Mouse (Mus musculus): ENCODE results near the gene Fgfr2. TPM values are rescaled to one million over a fixed set of nuclear protein-coding genes. Genes with fewer than 3 reads are reported as not detected.
"Not testable (repeated sequence)": the region's sequence is repeated elsewhere in the genome, so short reads cannot be mapped to it uniquely, and the experiment has no call there.

Gene Fgfr2
- total RNA-seq, 1 experiment = 37.5 TPM

DNA sequence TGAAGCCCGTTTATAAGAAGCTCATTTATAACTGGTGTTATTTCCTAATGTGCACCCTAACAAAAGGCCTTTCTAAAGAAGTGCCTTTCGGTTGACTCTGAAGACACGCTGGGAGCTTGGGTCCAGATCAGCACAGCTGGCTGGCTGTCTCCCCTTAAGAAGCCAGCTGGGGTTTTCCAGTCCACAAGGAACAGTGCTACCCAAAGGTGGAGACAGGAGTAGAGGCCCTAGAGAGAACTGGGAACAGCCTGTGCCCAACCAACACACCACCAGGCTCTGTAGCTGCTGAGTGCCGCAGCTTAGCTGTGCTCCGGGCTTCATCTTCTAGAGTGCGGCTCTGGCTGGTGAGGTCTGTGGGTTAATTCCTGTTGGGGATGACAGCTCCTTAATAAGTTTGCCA is 22.1 kb downstream of the Fgfr2 start:
- in situ Hi-C loops (cut with MboI; ENCODE audit: low sequenced_read_pairs in 2 of 2, unreplicated experiment in 2 of 2) = no loop called here
- peaks cover 28% of the 10 kb centered on the region for H3K36me3 ChIP-seq (ENCODE audit: control insufficient read depth, insufficient read depth, low read length, poor library complexity, severe bottlenecking)
- H3K27ac ChIP-seq (ENCODE audit: insufficient read depth, low read depth, low read length, poor library complexity, severe bottlenecking) = no peak overlapping the region

GRCm38 (mm10) chr7:133100178-133100577 is 23.0 kb downstream of the Fgfr2 start:
- in situ Hi-C loops (cut with MboI; ENCODE audit: low sequenced_read_pairs in 2 of 2, unreplicated experiment in 2 of 2) = no loop called here
- TF ChIP-seq MAFK (IDR thresholded peaks at IDR 0.05; ENCODE audit: insufficient read depth, low read depth, low read length) (no peak), ZC3H11A (IDR thresholded peaks at IDR 0.05; ENCODE audit: borderline replicate concordance, low read depth, low read length) (no peak), CHD2 (IDR thresholded peaks at IDR 0.05; ENCODE audit: low read depth, low read length) (no peak), HCFC1 (IDR thresholded peaks at IDR 0.05; ENCODE audit: borderline replicate concordance, insufficient read depth, low read length) (no peak), ZNF384 (IDR thresholded peaks at IDR 0.05; ENCODE audit: low read depth, low read length) (no peak)
- no peak for DNase-seq (ENCODE audit: low read depth, low spot score)
- Histone ChIP-seq H3K4me3 (ENCODE audit: insufficient read depth in 1 of 2, low read depth in 1 of 2, low read length in 2 of 2, poor library complexity in 1 of 2, severe bottlenecking in 1 of 2) (no peak overlapping the region), H3K4me1 (ENCODE audit: control insufficient read depth in 2 of 2, insufficient read depth in 2 of 2, low read length in 2 of 2, poor library complexity in 1 of 2) (peaks cover 26 to 47% of the 10 kb centered on the region in 2 experiments), H3K36me3 (ENCODE audit: control insufficient read depth, insufficient read depth, low read length, poor library complexity, severe bottlenecking) (peaks cover 31% of the 10 kb centered on the region), H3K27ac (ENCODE audit: insufficient read depth, low read depth, low read length, poor library complexity, severe bottlenecking) (no peak overlapping the region), H3K9me3 (ENCODE audit: control insufficient read depth, insufficient read depth, low read depth, low read length) (no peaks in the 10 kb centered on the region), H3K9ac (ENCODE audit: insufficient read depth, low read depth, low read length, poor library complexity, severe bottlenecking) (no peak overlapping the region)

More for the DNA sequence above, 22.1 kb downstream of the Fgfr2 start:
- DNase-seq (ENCODE audit: low read depth, low spot score) = no peak
- Histone ChIP-seq H3K4me3 (ENCODE audit: insufficient read depth in 1 of 2, low read depth in 1 of 2, low read length in 2 of 2, poor library complexity in 1 of 2, severe bottlenecking in 1 of 2) (no peak overlapping the region), H3K9me3 (ENCODE audit: control insufficient read depth, insufficient read depth, low read depth, low read length) (no peaks in the 10 kb centered on the region), H3K4me1 (ENCODE audit: control insufficient read depth in 2 of 2, insufficient read depth in 2 of 2, low read length in 2 of 2, poor library complexity in 1 of 2) (peaks cover 28 to 49% of the 10 kb centered on the region in 2 experiments), H3K9ac (ENCODE audit: insufficient read depth, low read depth, low read length, poor library complexity, severe bottlenecking) (no peak overlapping the region)
- TF ChIP-seq ZNF384 (IDR thresholded peaks at IDR 0.05; ENCODE audit: low read depth, low read length) = no peak
- no peak for TF ChIP-seq CHD2 (IDR thresholded peaks at IDR 0.05; ENCODE audit: low read depth, low read length)
- no peak for TF ChIP-seq MAFK (IDR thresholded peaks at IDR 0.05; ENCODE audit: insufficient read depth, low read depth, low read length)
- no peak for TF ChIP-seq ZC3H11A (IDR thresholded peaks at IDR 0.05; ENCODE audit: borderline replicate concordance, low read depth, low read length)
- TF ChIP-seq HCFC1 (IDR thresholded peaks at IDR 0.05; ENCODE audit: borderline replicate concordance, insufficient read depth, low read length) = no peak

DNA sequence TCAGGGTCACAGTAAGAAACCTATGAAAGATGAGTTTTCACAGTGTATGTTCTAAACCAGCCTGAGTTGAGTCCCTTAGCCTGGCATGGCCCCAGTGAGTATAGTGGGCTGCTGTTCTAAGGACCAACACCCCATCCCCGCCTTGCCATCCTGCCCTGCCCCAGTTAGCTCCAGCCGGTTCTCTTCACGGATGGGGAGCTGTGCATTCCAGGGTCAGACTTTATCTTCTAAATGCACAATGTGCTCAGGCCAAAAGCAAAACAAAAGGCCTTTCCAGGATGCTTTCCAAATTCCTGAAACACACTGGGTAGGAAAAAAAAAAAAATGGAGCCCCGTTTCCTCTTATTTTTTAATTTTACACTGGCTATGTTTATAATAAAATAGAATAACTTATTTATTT is 23.9 kb downstream of the Fgfr2 start:
- peak overlapping the region in 1 of 2 experiments; percentile 27; a peak in 1 of 4 replicates for H3K4me3 ChIP-seq (ENCODE audit: insufficient read depth in 1 of 2, low read depth in 1 of 2, low read length in 2 of 2, poor library complexity in 1 of 2, severe bottlenecking in 1 of 2)
- DNase-seq (ENCODE audit: low read depth, low spot score) = no peak
- H3K36me3 ChIP-seq (ENCODE audit: control insufficient read depth, insufficient read depth, low read length, poor library complexity, severe bottlenecking) = peaks cover 29% of the 10 kb centered on the region
- peaks cover 26 to 42% of the 10 kb centered on the region in 2 experiments for H3K4me1 ChIP-seq (ENCODE audit: control insufficient read depth in 2 of 2, insufficient read depth in 2 of 2, low read length in 2 of 2, poor library complexity in 1 of 2)
- in situ Hi-C loops (cut with MboI; ENCODE audit: low sequenced_read_pairs in 2 of 2, unreplicated experiment in 2 of 2) = no loop called here
- TF ChIP-seq MAFK (IDR thresholded peaks at IDR 0.05; ENCODE audit: insufficient read depth, low read depth, low read length) (no peak), HCFC1 (IDR thresholded peaks at IDR 0.05; ENCODE audit: borderline replicate concordance, insufficient read depth, low read length) (no peak), CHD2 (IDR thresholded peaks at IDR 0.05; ENCODE audit: low read depth, low read length) (no peak), ZNF384 (IDR thresholded peaks at IDR 0.05; ENCODE audit: low read depth, low read length) (no peak), ZC3H11A (IDR thresholded peaks at IDR 0.05; ENCODE audit: borderline replicate concordance, low read depth, low read length) (no peak)
- no peak overlapping the region for H3K9ac ChIP-seq (ENCODE audit: insufficient read depth, low read depth, low read length, poor library complexity, severe bottlenecking)
- H3K9me3 ChIP-seq (ENCODE audit: control insufficient read depth, insufficient read depth, low read depth, low read length) = no peaks in the 10 kb centered on the region
- no peak overlapping the region for H3K27ac ChIP-seq (ENCODE audit: insufficient read depth, low read depth, low read length, poor library complexity, severe bottlenecking)

GRCm38 (mm10) chr7:133098118-133098793 is 24.9 kb downstream of the Fgfr2 start:
- in situ Hi-C loops (cut with MboI; ENCODE audit: low sequenced_read_pairs in 2 of 2, unreplicated experiment in 2 of 2) = no loop called here
- no peak for TF ChIP-seq MAFK (IDR thresholded peaks at IDR 0.05; ENCODE audit: insufficient read depth, low read depth, low read length)
- no peak for TF ChIP-seq ZC3H11A (IDR thresholded peaks at IDR 0.05; ENCODE audit: borderline replicate concordance, low read depth, low read length)
- TF ChIP-seq CHD2 (IDR thresholded peaks at IDR 0.05; ENCODE audit: low read depth, low read length) = no peak
- no peak for TF ChIP-seq ZNF384 (IDR thresholded peaks at IDR 0.05; ENCODE audit: low read depth, low read length)
- TF ChIP-seq HCFC1 (IDR thresholded peaks at IDR 0.05; ENCODE audit: borderline replicate concordance, insufficient read depth, low read length) = no peak
- Histone ChIP-seq H3K9me3 (ENCODE audit: control insufficient read depth, insufficient read depth, low read depth, low read length) (no peaks in the 10 kb centered on the region), H3K4me1 (ENCODE audit: control insufficient read depth in 2 of 2, insufficient read depth in 2 of 2, low read length in 2 of 2, poor library complexity in 1 of 2) (peaks cover 30 to 39% of the 10 kb centered on the region in 2 experiments), H3K4me3 (ENCODE audit: insufficient read depth in 1 of 2, low read depth in 1 of 2, low read length in 2 of 2, poor library complexity in 1 of 2, severe bottlenecking in 1 of 2) (peak overlapping the region in 1 of 2 experiments; percentile 6; a peak in 1 of 4 replicates), H3K36me3 (ENCODE audit: control insufficient read depth, insufficient read depth, low read length, poor library complexity, severe bottlenecking) (peaks cover 29% of the 10 kb centered on the region), H3K9ac (ENCODE audit: insufficient read depth, low read depth, low read length, poor library complexity, severe bottlenecking) (peak overlapping the region; percentile 23; the same call in 1 of the 2 replicates), H3K27ac (ENCODE audit: insufficient read depth, low read depth, low read length, poor library complexity, severe bottlenecking) (peak overlapping the region; percentile 46; the same call in 1 of the 2 replicates)
- no peak for DNase-seq (ENCODE audit: low read depth, low spot score)

DNA sequence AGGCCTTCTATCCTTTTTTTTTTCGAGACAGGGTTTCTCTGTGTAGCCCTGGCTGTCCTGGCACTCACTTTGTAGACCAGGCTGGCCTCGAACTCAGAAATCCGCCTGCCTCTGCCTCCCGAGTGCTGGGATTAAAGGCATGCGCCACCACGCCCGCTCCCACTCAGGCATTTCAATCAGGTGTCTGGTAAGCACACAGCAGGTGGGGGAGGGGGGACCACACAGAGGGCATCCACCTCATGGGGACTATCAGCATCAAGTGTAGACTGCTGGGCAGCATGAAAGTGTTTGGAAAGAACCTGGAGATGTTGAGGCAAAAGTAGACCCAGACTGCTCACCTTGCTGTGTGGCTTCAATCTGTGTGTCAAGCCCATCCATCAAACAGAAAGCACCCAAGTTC is 27.5 kb downstream of the Fgfr2 start:
- DNase-seq (ENCODE audit: low read depth, low spot score); H3K4me3 ChIP-seq (ENCODE audit: insufficient read depth in 1 of 2, low read depth in 1 of 2, low read length in 2 of 2, poor library complexity in 1 of 2, severe bottlenecking in 1 of 2); H3K27ac ChIP-seq (ENCODE audit: insufficient read depth, low read depth, low read length, poor library complexity, severe bottlenecking); in situ Hi-C loops (cut with MboI; ENCODE audit: low sequenced_read_pairs in 2 of 2, unreplicated experiment in 2 of 2); H3K9me3 ChIP-seq (ENCODE audit: control insufficient read depth, insufficient read depth, low read depth, low read length): not testable (repeated sequence)
- Histone ChIP-seq H3K4me1 (ENCODE audit: control insufficient read depth in 2 of 2, insufficient read depth in 2 of 2, low read length in 2 of 2, poor library complexity in 1 of 2) (peaks cover 28 to 38% of the 10 kb centered on the region in 2 experiments), H3K9ac (ENCODE audit: insufficient read depth, low read depth, low read length, poor library complexity, severe bottlenecking) (peak overlapping the region; percentile 10; the same call in 1 of the 2 replicates), H3K36me3 (ENCODE audit: control insufficient read depth, insufficient read depth, low read length, poor library complexity, severe bottlenecking) (peaks cover 34% of the 10 kb centered on the region)
